Mouse (Mus musculus): ENCODE measurements around the gene C77080.

C77080 gene

GRCm38 (mm10) chr4:129236236-129236813 is 24.9 kb downstream of the C77080 start:
- no peak for DNase-seq

GRCm38 (mm10) chr4:129235147-129235546 is 26.1 kb downstream of the C77080 start:
- no peak for DNase-seq

- peak; percentile 68 for DNase-seq
Measured at GRCm38 (mm10) chr4:129234488-129234887, 26.7 kb downstream of the C77080 start.

GRCm38 (mm10) chr4:129232561-129233360 is 28.4 kb downstream of the C77080 start:
- DNase-seq = no peak

- DNase-seq = peak; percentile 80
Measured at GRCm38 (mm10) chr4:129231594-129232450, 29.4 kb downstream of the C77080 start.

GRCm38 (mm10) chr4:129230926-129231325 is 30.3 kb downstream of the C77080 start:
- DNase-seq = no peak

- DNase-seq = no peak
Measured at GRCm38 (mm10) chr4:129227985-129228381, 33.2 kb downstream of the C77080 start.

GRCm38 (mm10) chr4:129227170-129227984 is 33.8 kb downstream of the C77080 start:
- peak; percentile 41 for DNase-seq

- DNase-seq = peak; percentile 70
Measured at GRCm38 (mm10) chr4:129226441-129226963, 34.7 kb downstream of the C77080 start.

- DNase-seq = no peak
Measured at GRCm38 (mm10) chr4:129225315-129225714, 35.9 kb downstream of the C77080 start.

GRCm38 (mm10) chr4:129223421-129224281 is 37.6 kb downstream of the C77080 start:
- no peak for DNase-seq

- DNase-seq = no peak
Measured at GRCm38 (mm10) chr4:129222019-129222925, 38.9 kb downstream of the C77080 start.

GRCm38 (mm10) chr4:129221097-129222010 is 39.9 kb downstream of the C77080 start:
- no peak for DNase-seq

- no peak for DNase-seq
Measured at GRCm38 (mm10) chr4:129220376-129221089, 40.7 kb downstream of the C77080 start.

GRCm38 (mm10) chr4:129219198-129219597 is 42.0 kb downstream of the C77080 start:
- no peak for DNase-seq

GRCm38 (mm10) chr4:129218569-129219175 is 42.5 kb downstream of the C77080 start:
- DNase-seq = no peak

- peak; percentile 15 for DNase-seq
Measured at GRCm38 (mm10) chr4:129212486-129212885, 48.7 kb downstream of the C77080 start.

GRCm38 (mm10) chr4:129211461-129211860 is 49.7 kb downstream of the C77080 start:
- no peak for DNase-seq
